Mouse (Mus musculus) spleen, postnatal 10 days (tissue): Measurements from ENCODE around the gene Abhd6.
"Not testable (repeated sequence)": the region's sequence is repeated elsewhere in the genome, so short reads cannot be mapped to it uniquely, and the experiment has no call there.

ENCODE experiments used
- DNase-seq, 2 experiments: peaks; one replicate each; pipeline ENCODE4 v3.0.0; 2021 to 2022; ENCODE audit warnings: low spot score in 2 of 2

The Abhd6 gene

GRCm38 (mm10) chr14:7999030-7999429 is 3.7 kb upstream of the Abhd6 start:
- no peak for DNase-seq

GRCm38 (mm10) chr14:7999435-7999834 is 3.3 kb upstream of the Abhd6 start:
- no peak for DNase-seq

GRCm38 (mm10) chr14:8000247-8000646 is 2.5 kb upstream of the Abhd6 start:
- no peak for DNase-seq

- no peak for DNase-seq
Observed at GRCm38 (mm10) chr14:8000831-8001685, 1.6 kb upstream of the Abhd6 start.

- DNase-seq: peak in 1 of 2 experiments; percentile 23
Observed at GRCm38 (mm10) chr14:8003093-8003670, 480 bp downstream of the Abhd6 start.

- no peak for DNase-seq
Observed at GRCm38 (mm10) chr14:8003727-8004670, 1.3 kb downstream of the Abhd6 start.

- DNase-seq: not testable (repeated sequence)
Observed at GRCm38 (mm10) chr14:8006061-8006460, 3.4 kb downstream of the Abhd6 start.

- no peak for DNase-seq
Observed at GRCm38 (mm10) chr14:8007084-8007483, 4.4 kb downstream of the Abhd6 start.

- no peak for DNase-seq
Observed at GRCm38 (mm10) chr14:8007486-8007885, 4.8 kb downstream of the Abhd6 start.

GRCm38 (mm10) chr14:8007923-8008322 is 5.2 kb downstream of the Abhd6 start:
- no peak for DNase-seq

GRCm38 (mm10) chr14:8011297-8011696 is 8.6 kb downstream of the Abhd6 start:
- DNase-seq: no peak

- no peak for DNase-seq
Observed at GRCm38 (mm10) chr14:8011938-8012337, 9.2 kb downstream of the Abhd6 start.

- DNase-seq: no peak
Observed at GRCm38 (mm10) chr14:8015756-8016155, 13.1 kb downstream of the Abhd6 start.

GRCm38 (mm10) chr14:8016276-8016675 is 13.6 kb downstream of the Abhd6 start:
- no peak for DNase-seq

- no peak for DNase-seq
Observed at GRCm38 (mm10) chr14:8016951-8017350, 14.2 kb downstream of the Abhd6 start.

GRCm38 (mm10) chr14:8020011-8020410 is 17.3 kb downstream of the Abhd6 start:
- no peak for DNase-seq

- no peak for DNase-seq
Observed at GRCm38 (mm10) chr14:8020546-8020945, 17.8 kb downstream of the Abhd6 start.

- DNase-seq: no peak
Observed at GRCm38 (mm10) chr14:8024469-8024868, 21.8 kb downstream of the Abhd6 start.

- DNase-seq: no peak
Observed at GRCm38 (mm10) chr14:8024936-8025335, 22.2 kb downstream of the Abhd6 start.

- no peak for DNase-seq
Observed at GRCm38 (mm10) chr14:8026769-8027531, 24.2 kb downstream of the Abhd6 start.

GRCm38 (mm10) chr14:8028086-8028485 is 25.4 kb downstream of the Abhd6 start:
- DNase-seq: no peak
